Mouse (Mus musculus) embryonic facial prominence, embryonic 12.5 days (tissue): ENCODE measurements around the gene Vps26b. TPM values are rescaled to one million over a fixed set of nuclear protein-coding genes. Genes with fewer than 3 reads are reported as not detected.

Experiments used
- ATAC-seq: fragments of 200-750 bp; cut with Nextera tagmentation; 2 replicates; pipeline ENCODE4 v1.8.0; 2017; ENCODE audit not compliant: insufficient number of reproducible peaks, insufficient read depth, low FRiP score, low TSS enrichment
- H3K27ac ChIP-seq: fragments of 300-500 bp; sonication (generic); 2 replicates; pipeline ENCODE4 v1.5.1; 2016; ENCODE audit warnings: mild to moderate bottlenecking
- H3K27me3 ChIP-seq: fragments of 300-500 bp; sonication (generic); 2 replicates; pipeline ENCODE4 v1.6.1; 2016; ENCODE audit warnings: mild to moderate bottlenecking, moderate library complexity
- H3K36me3 ChIP-seq: fragments of 300-500 bp; sonication (generic); 2 replicates; pipeline ENCODE4 v1.6.1; 2016; ENCODE audit warnings: mild to moderate bottlenecking
- H3K4me1 ChIP-seq: fragments of 300-500 bp; sonication (generic); 2 replicates; pipeline ENCODE4 v1.6.1; 2016
- H3K4me2 ChIP-seq: fragments of 300-500 bp; sonication (generic); replicated peaks from 2 replicates; pipeline ENCODE4 v1.6.1; 2016; ENCODE audit warnings: mild to moderate bottlenecking, moderate library complexity
- H3K4me3 ChIP-seq: fragments of 300-500 bp; sonication (generic); 2 replicates; pipeline ENCODE4 v1.5.1; 2016; ENCODE audit warnings: mild to moderate bottlenecking
- H3K9ac ChIP-seq: fragments of 300-500 bp; sonication (generic); 2 replicates; pipeline ENCODE4 v1.6.1; 2016; ENCODE audit warnings: mild to moderate bottlenecking, moderate library complexity
- H3K9me3 ChIP-seq: fragments of 300-500 bp; sonication (generic); 2 replicates; pipeline ENCODE4 v1.6.1; 2016; ENCODE audit warnings: mild to moderate bottlenecking, moderate library complexity
- WGBS: fragments of 180-500 bp; shearing (Covaris S2); methylation state at CpG from one replicate; pipeline ENCODE4 v1.1.7; 2016; 5-methylcytosine and 5-hydroxymethylcytosine counted together
- polyA plus RNA-seq: library from polyadenylated mRNA; unstranded; fragments of >200 nt; fragmentation: Nextera tagmentation; extraction: Ambion mirVana; gene quantifications from 2 replicates; pipeline ENCODE4 v1.2.1, GENCODE M21; 2016

The Vps26b gene
- polyA plus RNA-seq, 1 experiment from 2014 or later: 47.6 TPM

DNA sequence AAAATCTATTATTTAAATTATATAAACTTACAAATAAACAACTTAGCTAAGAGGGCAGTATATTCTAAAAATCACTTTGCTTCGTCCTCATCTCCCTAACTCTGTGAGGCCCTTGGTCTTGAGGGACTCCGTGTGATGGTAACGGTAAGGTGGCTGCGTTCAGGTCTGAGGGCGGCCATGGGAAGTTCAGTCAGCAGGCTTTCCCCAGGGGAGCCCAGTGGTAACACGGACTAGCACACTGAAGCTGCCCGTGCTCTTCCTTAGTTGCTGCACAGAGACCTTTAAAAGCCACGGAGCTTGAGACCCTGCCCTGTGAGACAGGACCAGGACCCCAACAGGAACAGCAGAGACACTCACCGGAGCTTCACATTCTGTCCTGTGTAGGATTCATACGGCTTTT lies 10.9 kb downstream of the Vps26b start:
- H3K9me3 ChIP-seq: no peaks in the 10 kb centered on the region
- 92% methylated on average over 10 of the region's 10 CpGs for WGBS

DNA sequence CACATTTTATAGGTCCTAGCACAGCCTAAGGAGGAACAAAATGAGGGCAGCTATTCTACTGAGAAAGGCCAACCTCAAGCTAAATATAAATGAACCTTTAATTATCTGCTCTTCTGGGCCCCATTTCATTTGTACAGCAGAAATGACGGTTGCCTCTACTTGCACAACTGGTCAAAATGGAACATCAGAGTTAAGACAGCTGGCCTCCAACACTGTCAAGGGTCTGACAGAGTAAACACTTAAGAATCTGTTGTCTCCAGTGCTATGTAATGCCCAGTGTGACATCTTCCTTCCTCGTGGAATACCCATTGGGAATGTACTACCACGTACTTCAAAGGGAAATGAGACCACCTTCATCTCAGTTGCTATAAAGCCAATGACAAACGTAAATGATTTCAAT lies 18.3 kb downstream of the Vps26b start:
- no peak overlapping the region for H3K27ac ChIP-seq
- no peak overlapping the region for H3K4me2 ChIP-seq
- no peak overlapping the region for H3K4me3 ChIP-seq
- peaks cover 91% of the 10 kb centered on the region for H3K36me3 ChIP-seq
- ATAC-seq: no peak
- WGBS: 89% methylated on average over 4 of the region's 4 CpGs
- no peaks in the 10 kb centered on the region for H3K27me3 ChIP-seq
- H3K9me3 ChIP-seq: no peaks in the 10 kb centered on the region
- no peaks in the 10 kb centered on the region for H3K4me1 ChIP-seq
- H3K9ac ChIP-seq: no peak overlapping the region

More for the DNA sequence above, 10.9 kb downstream of the Vps26b start:
- Histone ChIP-seq H3K27me3 (no peaks in the 10 kb centered on the region), H3K27ac (no peak overlapping the region), H3K4me3 (no peak overlapping the region), H3K4me2 (no peak overlapping the region), H3K36me3 (peaks cover 43% of the 10 kb centered on the region), H3K4me1 (no peaks in the 10 kb centered on the region), H3K9ac (no peak overlapping the region)
- no peak for ATAC-seq

- H3K4me2 ChIP-seq: no peak overlapping the region
- no peaks in the 10 kb centered on the region for H3K27me3 ChIP-seq
- H3K4me1 ChIP-seq: no peaks in the 10 kb centered on the region
- no peak overlapping the region for H3K9ac ChIP-seq
- ATAC-seq: no peak
- H3K4me3 ChIP-seq: no peak overlapping the region
- H3K27ac ChIP-seq: no peak overlapping the region
- WGBS: 79% methylated on average over 5 of the region's 5 CpGs
- no peaks in the 10 kb centered on the region for H3K9me3 ChIP-seq
- peaks cover 95% of the 10 kb centered on the region for H3K36me3 ChIP-seq
These were observed 20.6 kb downstream of the Vps26b start for GRCm38 (mm10) chr9:27009231-27009630.

GRCm38 (mm10) chr9:27006866-27007265 lies 23.0 kb downstream of the Vps26b start:
- no peak overlapping the region for H3K4me3 ChIP-seq
- WGBS: 93% methylated on average over 5 of the region's 5 CpGs
- H3K4me2 ChIP-seq: no peak overlapping the region
- H3K27me3 ChIP-seq: no peaks in the 10 kb centered on the region
- no peaks in the 10 kb centered on the region for H3K4me1 ChIP-seq
- ATAC-seq: no peak
- no peaks in the 10 kb centered on the region for H3K9me3 ChIP-seq
- H3K9ac ChIP-seq: no peak overlapping the region
- peaks cover 83% of the 10 kb centered on the region for H3K36me3 ChIP-seq
- no peak overlapping the region for H3K27ac ChIP-seq

- ATAC-seq: no peak
- H3K36me3 ChIP-seq: peaks cover 74% of the 10 kb centered on the region
These were observed 23.9 kb downstream of the Vps26b start for GRCm38 (mm10) chr9:27005933-27006332.

GRCm38 (mm10) chr9:27005231-27005630 lies 24.6 kb downstream of the Vps26b start:
- 86% methylated on average over 3 of the region's 3 CpGs for WGBS
- no peak overlapping the region for H3K4me2 ChIP-seq
- no peak overlapping the region for H3K9ac ChIP-seq
- H3K27me3 ChIP-seq: no peaks in the 10 kb centered on the region
- no peak overlapping the region for H3K4me3 ChIP-seq
- ATAC-seq: no peak
- H3K9me3 ChIP-seq: no peaks in the 10 kb centered on the region
- H3K36me3 ChIP-seq: peaks cover 67% of the 10 kb centered on the region
- H3K27ac ChIP-seq: no peak overlapping the region
- peaks cover 15% of the 10 kb centered on the region for H3K4me1 ChIP-seq

More at GRCm38 (mm10) chr9:27005933-27006332, 23.9 kb downstream of the Vps26b start:
- Histone ChIP-seq H3K27ac (no peak overlapping the region), H3K4me3 (no peak overlapping the region), H3K9ac (no peak overlapping the region), H3K4me2 (no peak overlapping the region), H3K4me1 (peaks cover 8% of the 10 kb centered on the region), H3K9me3 (no peaks in the 10 kb centered on the region), H3K27me3 (no peaks in the 10 kb centered on the region)
- WGBS: 76% methylated on average over 1 of the region's 1 CpGs

GRCm38 (mm10) chr9:26999461-27000395 lies 30.1 kb downstream of the Vps26b start, which contains the start of the genes Acad8 and Thyn1:
Gene Acad8 (minus strand): TSS chr9:26999566.
Gene Thyn1 (plus strand): TSS chr9:26999710.
- ATAC-seq: peak; percentile 99
- H3K36me3 ChIP-seq: peaks cover 16% of the 10 kb centered on the region
- H3K27me3 ChIP-seq: no peaks in the 10 kb centered on the region
- WGBS: 1% methylated on average over 35 of the region's 35 CpGs
- peak within 1 kb of the TSS; percentile 76 for H3K4me3 ChIP-seq
- H3K4me1 ChIP-seq: peaks cover 21% of the 10 kb centered on the region
- no peaks in the 10 kb centered on the region for H3K9me3 ChIP-seq
- H3K4me2 ChIP-seq: peak within 1 kb of the TSS; percentile 76
- peak within 1 kb of the TSS; percentile 76 for H3K9ac ChIP-seq
- peak within 1 kb of the TSS; percentile 75 for H3K27ac ChIP-seq

- Histone ChIP-seq H3K27ac (peak overlapping the region; percentile 51; the same call in 1 of the 2 replicates), H3K4me3 (peak overlapping the region; percentile 76), H3K4me2 (peak overlapping the region; percentile 76), H3K27me3 (no peaks in the 10 kb centered on the region), H3K9ac (peak overlapping the region; percentile 76), H3K36me3 (peaks cover 9% of the 10 kb centered on the region), H3K4me1 (peaks cover 21% of the 10 kb centered on the region), H3K9me3 (no peaks in the 10 kb centered on the region)
- 2% methylated on average over 29 of the region's 29 CpGs for WGBS
- ATAC-seq: peak; percentile 48
These were observed 31.0 kb downstream of the Vps26b start for GRCm38 (mm10) chr9:26998669-26999460.

DNA sequence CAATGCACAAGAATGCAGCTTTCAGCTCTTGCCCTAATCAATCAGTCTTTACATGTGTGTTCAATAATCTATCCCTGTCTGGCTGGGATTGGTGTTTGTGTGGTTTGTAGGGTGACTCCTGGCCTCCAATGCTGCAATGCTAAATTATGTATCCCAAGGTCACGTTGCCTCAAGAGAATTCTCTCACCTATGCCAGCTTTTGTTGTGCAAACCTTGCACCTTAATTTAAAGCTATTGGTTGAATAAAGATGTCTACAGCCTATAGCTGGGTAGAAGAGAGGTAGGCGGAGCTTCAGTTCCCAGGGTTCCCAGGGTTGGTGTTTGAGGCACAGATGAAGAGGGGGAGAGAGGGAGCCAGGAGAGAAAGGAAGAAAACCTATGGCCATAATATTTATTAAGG lies 32.4 kb downstream of the Vps26b start:
- no peak overlapping the region for H3K4me3 ChIP-seq
- 94% methylated on average over 2 of the region's 2 CpGs for WGBS
- H3K4me2 ChIP-seq: no peak overlapping the region
- ATAC-seq: no peak
- H3K4me1 ChIP-seq: peaks cover 21% of the 10 kb centered on the region
- H3K36me3 ChIP-seq: no peaks in the 10 kb centered on the region
- H3K9ac ChIP-seq: no peak overlapping the region
- H3K9me3 ChIP-seq: no peaks in the 10 kb centered on the region
- H3K27ac ChIP-seq: no peak overlapping the region
- H3K27me3 ChIP-seq: no peaks in the 10 kb centered on the region

- H3K9me3 ChIP-seq: no peaks in the 10 kb centered on the region
- H3K4me1 ChIP-seq: peaks cover 21% of the 10 kb centered on the region
- no peak overlapping the region for H3K4me2 ChIP-seq
- 0 out of 2 replicates have a peak, but pooled peaks cover 2% of the 10 kb centered on the region for H3K36me3 ChIP-seq
- 88% methylated on average over 3 of the region's 3 CpGs for WGBS
- no peaks in the 10 kb centered on the region for H3K27me3 ChIP-seq
- no peak overlapping the region for H3K4me3 ChIP-seq
- ATAC-seq: no peak
- no peak overlapping the region for H3K9ac ChIP-seq
- no peak overlapping the region for H3K27ac ChIP-seq
These were observed 32.8 kb downstream of the Vps26b start for GRCm38 (mm10) chr9:26997062-26997461.

DNA sequence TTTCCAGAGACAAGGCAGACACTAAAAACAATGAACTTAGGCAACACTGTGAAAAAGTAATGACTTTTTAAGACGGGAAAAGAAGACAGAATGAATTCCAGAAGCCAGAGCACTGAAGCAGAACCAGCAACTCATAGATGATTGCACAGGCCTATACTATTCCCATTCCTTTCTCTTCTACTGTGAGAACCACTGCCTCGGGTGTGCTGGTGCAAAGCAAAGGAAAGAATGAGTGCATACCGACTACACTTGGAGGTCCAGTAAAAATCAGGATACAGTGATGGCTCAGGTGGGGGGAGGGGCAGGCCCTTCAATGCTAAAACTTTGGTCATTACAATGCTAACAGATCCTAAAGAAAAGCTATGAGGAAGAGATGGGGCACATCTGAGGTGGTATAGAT lies 36.0 kb downstream of the Vps26b start:
- H3K36me3 ChIP-seq: peaks cover 34% of the 10 kb centered on the region
- H3K4me3 ChIP-seq: no peak overlapping the region
- no peak overlapping the region for H3K27ac ChIP-seq
- no peaks in the 10 kb centered on the region for H3K27me3 ChIP-seq
- ATAC-seq: no peak
- H3K4me2 ChIP-seq: no peak overlapping the region
- 0 out of 2 replicates have a peak, but pooled peaks cover 5% of the 10 kb centered on the region for H3K4me1 ChIP-seq
- H3K9ac ChIP-seq: no peak overlapping the region
- 72% methylated on average over 3 of the region's 3 CpGs for WGBS
- no peaks in the 10 kb centered on the region for H3K9me3 ChIP-seq
